Mouse (Mus musculus) left cerebral cortex, adult 2 months (tissue): Measurements from ENCODE around the gene Cmya5. TPM values are rescaled to one million over a fixed set of nuclear protein-coding genes. Genes with fewer than 3 reads are reported as not detected.

Source experiments
- DNase-seq, 2 experiments: peaks; one replicate each; pipeline ENCODE4 v3.0.0; 2021 to 2022; ENCODE audit warnings: low spot score in 2 of 2, mixed read lengths in 1 of 2; ENCODE audit errors: extremely low spot score in 1 of 2
- H3K27ac ChIP-seq: fragments of 200-600 bp; 2 replicates; pipeline ENCODE4 v1.8.1; 2022
- H3K4me3 ChIP-seq: fragments of 200-600 bp; 2 replicates; pipeline ENCODE4 v1.8.1; 2022
- CTCF ChIP-seq: fragments of 200-600 bp; IDR thresholded peaks from 2 replicates; pipeline ENCODE4 v1.8.1; 2022; ENCODE audit warnings: antibody characterized with exemption, mild to moderate bottlenecking, moderate library complexity
- intact Hi-C: fragments of 180-260 bp; cut with DNase I; formaldehyde crosslinking; loops from one replicate; pipeline ENCODE4 v1.15.1; 2025
- total RNA-seq, 2 experiments: library from RNA; stranded (reverse); gene quantifications; 2 replicates each; pipeline ENCODE4 v1.2.3; 2021

The Cmya5 gene
- total RNA-seq, 2 experiments from 2014 or later: 5.4 to 6.0 TPM

- intact Hi-C loops: no loop called here
- TF ChIP-seq CTCF: no peak
Observed at GRCm38 (mm10) chr13:93158261-93158660, 13.7 kb upstream of the Cmya5 start.

GRCm38 (mm10) chr13:93153280-93153679, 8.8 kb upstream of the Cmya5 start:
- intact Hi-C loops: no loop called here
- no peak for TF ChIP-seq CTCF
- DNase-seq: no peak
- no peak overlapping the region for H3K4me3 ChIP-seq
- H3K27ac ChIP-seq: no peak overlapping the region

More at GRCm38 (mm10) chr13:93158261-93158660, 13.7 kb upstream of the Cmya5 start:
- H3K4me3 ChIP-seq: no peak overlapping the region
- DNase-seq: no peak
- H3K27ac ChIP-seq: no peak overlapping the region

- DNase-seq: no peak
Observed at GRCm38 (mm10) chr13:93143819-93144283, 673 bp downstream of the Cmya5 start.

GRCm38 (mm10) chr13:93141184-93141583, 3.3 kb downstream of the Cmya5 start:
- DNase-seq: no peak
- Histone ChIP-seq H3K27ac (no peak overlapping the region), H3K4me3 (no peak overlapping the region)
- TF ChIP-seq CTCF: no peak
- intact Hi-C loops: loop anchor here (5.0 to 10.0 kb wide), 2 partner anchors 104 to 154 kb away; no protein-coding TSS in a partner anchor

More at GRCm38 (mm10) chr13:93143819-93144283, 673 bp downstream of the Cmya5 start:
- TF ChIP-seq CTCF: no peak
- Histone ChIP-seq H3K4me3 (peak overlapping the region; percentile 43), H3K27ac (peak overlapping the region; percentile 51)
- intact Hi-C loops: loop anchor here (5.0 to 10.0 kb wide), 2 partner anchors 101 to 157 kb away; no protein-coding TSS in a partner anchor

GRCm38 (mm10) chr13:93138059-93138458, 6.5 kb downstream of the Cmya5 start:
- no peak for TF ChIP-seq CTCF
- H3K4me3 ChIP-seq: no peak overlapping the region
- intact Hi-C loops: no loop called here
- no peak for DNase-seq
- H3K27ac ChIP-seq: no peak overlapping the region

- H3K27ac ChIP-seq: no peak overlapping the region
- intact Hi-C loops: no loop called here
- DNase-seq: no peak
- TF ChIP-seq CTCF: no peak
- no peak overlapping the region for H3K4me3 ChIP-seq
Observed at GRCm38 (mm10) chr13:93137098-93137497, 7.4 kb downstream of the Cmya5 start.

GRCm38 (mm10) chr13:93136251-93136650, 8.3 kb downstream of the Cmya5 start:
- no peak overlapping the region for H3K4me3 ChIP-seq
- intact Hi-C loops: no loop called here
- TF ChIP-seq CTCF: no peak
- no peak for DNase-seq
- H3K27ac ChIP-seq: no peak overlapping the region

GRCm38 (mm10) chr13:93135501-93135900, 9.0 kb downstream of the Cmya5 start:
- intact Hi-C loops: no loop called here
- TF ChIP-seq CTCF: no peak

GRCm38 (mm10) chr13:93130674-93131073, 13.8 kb downstream of the Cmya5 start:
- TF ChIP-seq CTCF: no peak

More at GRCm38 (mm10) chr13:93135501-93135900, 9.0 kb downstream of the Cmya5 start:
- Histone ChIP-seq H3K4me3 (no peak overlapping the region), H3K27ac (no peak overlapping the region)
- DNase-seq: no peak

GRCm38 (mm10) chr13:93128961-93129360, 15.6 kb downstream of the Cmya5 start:
- intact Hi-C loops: no loop called here
- H3K27ac ChIP-seq: 0 out of 2 replicates have a peak overlapping the region, but pooled peaks have one; percentile 19
- no peak overlapping the region for H3K4me3 ChIP-seq
- no peak for TF ChIP-seq CTCF
- DNase-seq: no peak

More at GRCm38 (mm10) chr13:93130674-93131073, 13.8 kb downstream of the Cmya5 start:
- intact Hi-C loops: no loop called here
- Histone ChIP-seq H3K27ac (no peak overlapping the region), H3K4me3 (no peak overlapping the region)
- DNase-seq: no peak

GRCm38 (mm10) chr13:93128111-93128860, 16.2 kb downstream of the Cmya5 start:
- Histone ChIP-seq H3K4me3 (no peak overlapping the region), H3K27ac (no peak overlapping the region)
- TF ChIP-seq CTCF: no peak
- intact Hi-C loops: no loop called here
- no peak for DNase-seq

- no peak overlapping the region for H3K4me3 ChIP-seq
- DNase-seq: no peak
- no peak for TF ChIP-seq CTCF
- H3K27ac ChIP-seq: no peak overlapping the region
- intact Hi-C loops: no loop called here
Observed at GRCm38 (mm10) chr13:93122321-93122720, 22.2 kb downstream of the Cmya5 start.
